Comparison of ENCODE assay signal across 10 mouse cellular contexts in the genomic region with DNA sequence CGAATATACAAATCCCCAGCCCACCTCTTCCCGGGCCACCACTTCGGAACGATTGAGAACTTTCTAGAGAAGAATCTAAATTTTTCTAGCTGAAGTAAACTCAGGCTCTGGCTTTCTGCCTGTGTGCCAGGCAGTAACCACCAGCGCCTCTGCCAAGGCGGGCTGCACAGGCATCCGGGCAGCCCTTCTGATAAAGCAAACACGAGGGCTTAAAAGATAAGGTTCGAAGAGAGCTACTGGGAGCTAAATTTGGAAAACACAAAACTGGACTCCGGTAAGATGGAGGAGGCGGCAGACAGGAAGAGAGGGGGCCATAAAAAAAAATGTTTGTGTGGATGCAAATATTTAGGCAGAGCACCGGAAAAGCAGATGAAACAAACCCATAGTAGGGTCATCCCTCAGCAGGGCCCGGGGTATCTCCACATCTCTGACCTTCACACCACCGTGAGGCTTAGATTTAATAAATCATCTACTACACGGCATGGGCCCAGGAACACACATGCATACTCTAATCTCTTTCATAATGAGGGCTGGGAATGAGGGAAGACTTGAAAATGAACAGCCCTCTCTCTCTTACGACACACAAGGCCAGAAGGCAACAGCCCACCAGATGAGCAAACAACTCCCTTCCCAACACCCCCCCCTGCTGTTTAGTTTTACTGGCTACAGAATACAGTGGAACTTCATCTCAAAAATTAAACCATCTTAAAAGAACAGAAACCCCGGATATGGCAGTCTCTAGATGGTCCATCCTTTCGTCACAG.
A peak's percentile ranks its signal among the peaks of the same experiment; 100 is the strongest.
DNase-seq lines count a peak whose midpoint lies in the region; ATAC-seq lines count a peak whose summit lies in the region.
"Had no signal": no experiment of that assay in that cellular context is flagged by ENCODE, and none has a peak within 500 bp of the region (broad histone marks: within the 10 kb centered on the region; RNA-seq: fewer than 3 reads in every experiment).

No protein-coding gene starts in this region.

- H3K4me2 ChIP-seq in liver, embryonic 16.5 days (ENCODE audit: low read depth, low read length), result no peak overlapping the region
- H3K4me2 ChIP-seq in forebrain, embryonic 14.5 days (ENCODE audit: low read length), result no peak overlapping the region
- no peak overlapping the region for H3K4me2 ChIP-seq in hindbrain, embryonic 16.5 days (ENCODE audit: low read length)

- no peaks in the 10 kb centered on the region for H3K27me3 ChIP-seq in liver, embryonic 16.5 days (ENCODE audit: control insufficient read depth, insufficient read depth, low read depth, low read length)
- H3K27me3 ChIP-seq in forebrain, embryonic 14.5 days (replicated peaks; ENCODE audit: control insufficient read depth, insufficient read depth, low read length), result no peaks in the 10 kb centered on the region
- H3K27me3 ChIP-seq in hindbrain, embryonic 16.5 days (replicated peaks; ENCODE audit: control insufficient read depth, insufficient read depth, low read length), result no peaks in the 10 kb centered on the region
- H3K27me3 ChIP-seq: Patski had no signal

- WGBS in liver, embryonic 16.5 days (ENCODE audit: insufficient replicate concordance), result 57% methylated on average over 18 of the region's 18 CpGs
- 90% methylated on average over 18 of the region's 18 CpGs for WGBS in forebrain, embryonic 14.5 days
- WGBS in hindbrain, embryonic 16.5 days, result 82% methylated on average over 18 of the region's 18 CpGs

- H3K36me3 ChIP-seq in liver, embryonic 16.5 days (ENCODE audit: control insufficient read depth, insufficient read depth), result no peaks in the 10 kb centered on the region
- no peaks in the 10 kb centered on the region for H3K36me3 ChIP-seq in forebrain, embryonic 14.5 days (ENCODE audit: control insufficient read depth, insufficient read depth, low read length)
- no peaks in the 10 kb centered on the region for H3K36me3 ChIP-seq in hindbrain, embryonic 16.5 days (ENCODE audit: control insufficient read depth, insufficient read depth, low read length)

- H3K9ac ChIP-seq in liver, embryonic 16.5 days (ENCODE audit: low read depth, low read length), result no peak overlapping the region
- no peak overlapping the region for H3K9ac ChIP-seq in forebrain, embryonic 14.5 days (ENCODE audit: low read length)
- no peak overlapping the region for H3K9ac ChIP-seq in hindbrain, embryonic 16.5 days (ENCODE audit: low read depth, low read length)

- no peak overlapping the region for H3K4me3 ChIP-seq in liver, embryonic 16.5 days (ENCODE audit: low read depth, low read length)
- no peak overlapping the region for H3K4me3 ChIP-seq in forebrain, embryonic 14.5 days (ENCODE audit: low read depth, low read length)
- no peak overlapping the region for H3K4me3 ChIP-seq in hindbrain, embryonic 16.5 days (ENCODE audit: low read length)
- H3K4me3 ChIP-seq: myocyte had no signal

- no peaks in the 10 kb centered on the region for H3K4me1 ChIP-seq in liver, embryonic 16.5 days (ENCODE audit: control insufficient read depth, low read depth, low read length)
- no peaks in the 10 kb centered on the region for H3K4me1 ChIP-seq in forebrain, embryonic 14.5 days (ENCODE audit: control insufficient read depth, insufficient read depth, low read length)
- H3K4me1 ChIP-seq in hindbrain, embryonic 16.5 days (ENCODE audit: control insufficient read depth, insufficient read depth, low read depth, low read length), result no peaks in the 10 kb centered on the region

- DNase-seq in adrenal gland, postnatal 14 days, result peak; percentile 9
- no peak for DNase-seq in adrenal gland, postnatal 36 days
- peak; percentile 28 for DNase-seq in urinary bladder, postnatal 14 days (ENCODE audit: low spot score)
- no peak for DNase-seq in urinary bladder, postnatal 4 days (ENCODE audit: low spot score in 2 of 2)
- DNase-seq in yolk sac, embryonic 10.5 days (ENCODE audit: low spot score), result peak; percentile 38
- no peak for DNase-seq in forebrain, embryonic 14.5 days (ENCODE audit: low spot score)

- H3K27ac ChIP-seq in liver, embryonic 16.5 days (ENCODE audit: low read length), result no peak overlapping the region
- H3K27ac ChIP-seq in forebrain, embryonic 14.5 days (ENCODE audit: low read depth, low read length), result no peak overlapping the region
- no peak overlapping the region for H3K27ac ChIP-seq in hindbrain, embryonic 16.5 days (ENCODE audit: low read depth, low read length)

- no peaks in the 10 kb centered on the region for H3K9me3 ChIP-seq in liver, embryonic 16.5 days (replicated peaks; ENCODE audit: control insufficient read depth, low read length)
- H3K9me3 ChIP-seq in forebrain, embryonic 14.5 days (replicated peaks; ENCODE audit: control insufficient read depth, low read length), result no peaks in the 10 kb centered on the region
- H3K9me3 ChIP-seq in hindbrain, embryonic 16.5 days (ENCODE audit: control insufficient read depth, low read length), result no peaks in the 10 kb centered on the region

- peak; percentile 16; the same call in 1 of the 2 replicates for ATAC-seq in liver, embryonic 16.5 days (ENCODE audit: low read depth)
- no peak for ATAC-seq in forebrain, embryonic 14.5 days
- no peak for ATAC-seq in hindbrain, embryonic 16.5 days
- ATAC-seq: Patski had no signal

Comparison
In these comparisons a context has a peak if more than half of its experiments do, and no peak if none do; other contexts are left out.
1. DNase-seq: peak in adrenal gland, postnatal 14 days (single experiment), urinary bladder, postnatal 14 days (single experiment) and yolk sac, embryonic 10.5 days (single experiment); none in adrenal gland, postnatal 36 days (0 of 2), urinary bladder, postnatal 4 days (0 of 2) and forebrain, embryonic 14.5 days (single experiment).